Mouse (Mus musculus): ENCODE measurements around the gene Alox12.

DNA sequence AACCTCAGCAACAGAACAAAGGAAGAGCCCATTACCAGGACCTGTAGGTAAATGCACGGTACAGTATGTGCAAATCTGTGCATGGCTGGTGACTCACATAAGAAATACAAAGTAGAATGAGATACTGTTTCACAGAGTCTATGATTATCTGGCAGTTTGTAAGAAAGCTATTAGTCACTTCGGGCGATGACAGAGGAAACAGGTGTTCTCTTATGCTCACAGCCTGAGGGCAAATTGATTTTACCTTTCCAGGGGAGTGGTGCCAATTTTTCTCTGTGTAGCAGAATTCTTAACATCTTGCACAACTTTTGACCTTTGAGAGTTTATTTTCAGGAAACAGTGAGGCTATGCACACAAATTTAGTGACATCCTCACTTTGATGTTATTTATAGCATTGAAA is 29.6 kb upstream of the Alox12 start:
- TF ChIP-seq TAL1 (IDR thresholded peaks at IDR 0.05; ENCODE audit: low read length): no peak
- TF ChIP-seq GATA1 (IDR thresholded peaks at IDR 0.05; ENCODE audit: low read length): no peak

All from erythroblast, embryonic 14.5 days (primary cell).